ENCODE assay signal across 25 mouse cellular contexts in genomic region chr19:23904922-23905321, GRCm38 (mm10).
DNase-seq lines count a peak whose midpoint lies in the region; ATAC-seq and TF ChIP-seq lines count a peak whose summit lies in the region.
"Had no signal": no experiment of that assay in that cellular context is flagged by ENCODE, and none has a peak within 500 bp of the region (broad histone marks: within the 10 kb centered on the region; RNA-seq: fewer than 3 reads in every experiment).

No protein-coding gene starts in this region.

- H3K36me3 ChIP-seq in hindbrain, embryonic 13.5 days: no peaks in the 10 kb centered on the region
- H3K36me3 ChIP-seq in hindbrain, postnatal 0 days (ENCODE audit: insufficient read depth, low read length): no peaks in the 10 kb centered on the region
- no peaks in the 10 kb centered on the region for H3K36me3 ChIP-seq in midbrain, embryonic 13.5 days
- H3K36me3 ChIP-seq in midbrain, postnatal 0 days (ENCODE audit: insufficient read depth, low read length): no peaks in the 10 kb centered on the region
- H3K36me3 ChIP-seq in neural tube, embryonic 15.5 days: no peaks in the 10 kb centered on the region
- H3K36me3 ChIP-seq: embryonic facial prominence, embryonic 12.5 days; embryonic facial prominence, embryonic 15.5 days; forebrain, embryonic 12.5 days; heart, embryonic 10.5 days; heart, embryonic 13.5 days; intestine, embryonic 15.5 days had no signal

- no peak overlapping the region for H3K4me2 ChIP-seq in hindbrain, embryonic 13.5 days
- no peak overlapping the region for H3K4me2 ChIP-seq in hindbrain, postnatal 0 days (ENCODE audit: low read depth, low read length)
- H3K4me2 ChIP-seq in midbrain, embryonic 13.5 days (replicated peaks): no peak overlapping the region
- H3K4me2 ChIP-seq in midbrain, postnatal 0 days (ENCODE audit: low read depth, low read length, poor library complexity, severe bottlenecking): no peak overlapping the region
- H3K4me2 ChIP-seq in neural tube, embryonic 15.5 days: no peak overlapping the region
- H3K4me2 ChIP-seq: embryonic facial prominence, embryonic 12.5 days; embryonic facial prominence, embryonic 15.5 days; forebrain, embryonic 12.5 days; heart, embryonic 13.5 days; intestine, embryonic 15.5 days had no signal

- no peak for TF ChIP-seq CTCF in hindbrain, postnatal 0 days (IDR thresholded peaks at IDR 0.05; ENCODE audit: low read depth)
- no peak for TF ChIP-seq CTCF in midbrain, postnatal 0 days (IDR thresholded peaks at IDR 0.05)

- H3K4me1 ChIP-seq in hindbrain, embryonic 13.5 days (replicated peaks): peaks cover 44% of the 10 kb centered on the region
- no peaks in the 10 kb centered on the region for H3K4me1 ChIP-seq in hindbrain, postnatal 0 days (ENCODE audit: insufficient read depth, low read length)
- H3K4me1 ChIP-seq in midbrain, embryonic 13.5 days (replicated peaks): peaks cover 16% of the 10 kb centered on the region
- H3K4me1 ChIP-seq in midbrain, postnatal 0 days (ENCODE audit: insufficient read depth, low read length): no peaks in the 10 kb centered on the region
- H3K4me1 ChIP-seq in neural tube, embryonic 15.5 days: peaks cover 44% of the 10 kb centered on the region
- H3K4me1 ChIP-seq: embryonic facial prominence, embryonic 12.5 days; embryonic facial prominence, embryonic 15.5 days; heart, embryonic 13.5 days; intestine, embryonic 15.5 days had no signal

- 0 out of 2 replicates have a peak, but pooled peaks have one; percentile 21 for ATAC-seq in hindbrain, embryonic 13.5 days (ENCODE audit: low FRiP score)
- no peak for ATAC-seq in hindbrain, postnatal 0 days
- ATAC-seq in midbrain, embryonic 13.5 days: peak; percentile 48
- no peak for ATAC-seq in midbrain, postnatal 0 days (ENCODE audit: low FRiP score)
- no peak for ATAC-seq in neural tube, embryonic 15.5 days (ENCODE audit: low FRiP score)
- ATAC-seq in megakaryocyte progenitor cell, adult 5-6 weeks (replicated peaks; ENCODE audit: poor library complexity): no peak
- ATAC-seq: CD4-positive, CD25-positive, alpha-beta regulatory T cell, adult 4 months; forebrain, embryonic 16.5 days; intestine, embryonic 15.5 days had no signal

- H3K9me3 ChIP-seq in hindbrain, embryonic 13.5 days: no peaks in the 10 kb centered on the region
- H3K9me3 ChIP-seq in hindbrain, postnatal 0 days (ENCODE audit: low read length): no peaks in the 10 kb centered on the region
- no peaks in the 10 kb centered on the region for H3K9me3 ChIP-seq in midbrain, embryonic 13.5 days
- H3K9me3 ChIP-seq in midbrain, postnatal 0 days (ENCODE audit: low read length): no peaks in the 10 kb centered on the region
- H3K9me3 ChIP-seq in neural tube, embryonic 15.5 days (replicated peaks): no peaks in the 10 kb centered on the region
- H3K9me3 ChIP-seq: embryonic facial prominence, embryonic 12.5 days; embryonic facial prominence, embryonic 15.5 days; forebrain, embryonic 12.5 days; heart, embryonic 10.5 days; heart, embryonic 13.5 days; intestine, embryonic 15.5 days had no signal

- DNase-seq in hindbrain, postnatal 0 days (ENCODE audit: low spot score): no peak
- DNase-seq in midbrain, postnatal 0 days (ENCODE audit: low spot score): no peak
- DNase-seq: adrenal gland, adult 2 months; adrenal gland, postnatal 14 days; cerebellum, adult 11 months; cerebellum, adult 2 months; cerebellum, adult 9-11 months; cerebellum, postnatal 25 days; gastrocnemius, postnatal 10 days; gastrocnemius, postnatal 36 days; heart, adult 2 months; heart, postnatal 14 days; heart, postnatal 4 days had no signal

- H3K9ac ChIP-seq in hindbrain, embryonic 13.5 days: no peak overlapping the region; the same call in 1 of the 2 replicates
- no peak overlapping the region for H3K9ac ChIP-seq in hindbrain, postnatal 0 days (replicated peaks; ENCODE audit: low read length)
- H3K9ac ChIP-seq in midbrain, embryonic 13.5 days (replicated peaks): no peak overlapping the region
- H3K9ac ChIP-seq in midbrain, postnatal 0 days (replicated peaks; ENCODE audit: low read length, poor library complexity, severe bottlenecking): no peak overlapping the region
- no peak overlapping the region for H3K9ac ChIP-seq in neural tube, embryonic 15.5 days (replicated peaks)
- H3K9ac ChIP-seq: embryonic facial prominence, embryonic 12.5 days; embryonic facial prominence, embryonic 15.5 days; forebrain, embryonic 12.5 days; heart, embryonic 13.5 days; intestine, embryonic 15.5 days had no signal

- H3K4me3 ChIP-seq in hindbrain, embryonic 13.5 days: no peak overlapping the region
- H3K4me3 ChIP-seq in hindbrain, postnatal 0 days (ENCODE audit: low read length): no peak overlapping the region
- H3K4me3 ChIP-seq in midbrain, embryonic 13.5 days (replicated peaks): no peak overlapping the region
- no peak overlapping the region for H3K4me3 ChIP-seq in midbrain, postnatal 0 days (ENCODE audit: low read depth, low read length)
- no peak overlapping the region for H3K4me3 ChIP-seq in neural tube, embryonic 15.5 days (replicated peaks)
- H3K4me3 ChIP-seq: embryonic facial prominence, embryonic 12.5 days; embryonic facial prominence, embryonic 15.5 days; forebrain, embryonic 12.5 days; heart, adult 2 months; heart, embryonic 10.5 days; heart, embryonic 13.5 days; intestine, embryonic 15.5 days had no signal

- 66% methylated on average over 4 of the region's 4 CpGs for WGBS in hindbrain, embryonic 13.5 days
- WGBS in hindbrain, postnatal 0 days: 65% methylated on average over 4 of the region's 4 CpGs
- 66% methylated on average over 4 of the region's 4 CpGs for WGBS in midbrain, embryonic 13.5 days
- 71% methylated on average over 4 of the region's 4 CpGs for WGBS in midbrain, postnatal 0 days
- WGBS in neural tube, embryonic 15.5 days: 54% methylated on average over 4 of the region's 4 CpGs

- H3K27ac ChIP-seq in hindbrain, embryonic 13.5 days: peak overlapping the region; percentile 58
- H3K27ac ChIP-seq in hindbrain, postnatal 0 days: no peak overlapping the region
- no peak overlapping the region for H3K27ac ChIP-seq in midbrain, embryonic 13.5 days
- H3K27ac ChIP-seq in midbrain, postnatal 0 days (ENCODE audit: low read depth, low read length): no peak overlapping the region; the same call in 1 of the 2 replicates
- H3K27ac ChIP-seq in neural tube, embryonic 15.5 days (replicated peaks): peak overlapping the region; percentile 54; the same call in 1 of the 2 replicates
- H3K27ac ChIP-seq: embryonic facial prominence, embryonic 12.5 days; embryonic facial prominence, embryonic 15.5 days; forebrain, embryonic 12.5 days; heart, adult 2 months; heart, embryonic 10.5 days; heart, embryonic 13.5 days; intestine, embryonic 15.5 days had no signal

- H3K27me3 ChIP-seq in hindbrain, embryonic 13.5 days: no peaks in the 10 kb centered on the region
- H3K27me3 ChIP-seq in hindbrain, postnatal 0 days (ENCODE audit: insufficient read depth, low read length): no peaks in the 10 kb centered on the region
- peaks cover 7% of the 10 kb centered on the region; the same call in 1 of the 2 replicates for H3K27me3 ChIP-seq in midbrain, embryonic 13.5 days
- H3K27me3 ChIP-seq in midbrain, postnatal 0 days (ENCODE audit: insufficient read depth, low read length): no peaks in the 10 kb centered on the region
- H3K27me3 ChIP-seq in neural tube, embryonic 15.5 days (replicated peaks): no peaks in the 10 kb centered on the region
- H3K27me3 ChIP-seq: embryonic facial prominence, embryonic 15.5 days; intestine, embryonic 15.5 days had no signal

Comparison
In these comparisons a context has a peak if more than half of its experiments do, and no peak if none do; other contexts are left out.
1. ATAC-seq: peak in hindbrain, embryonic 13.5 days (single experiment) and midbrain, embryonic 13.5 days (single experiment); none in hindbrain, postnatal 0 days (single experiment), midbrain, postnatal 0 days (single experiment), neural tube, embryonic 15.5 days (single experiment) and megakaryocyte progenitor cell, adult 5-6 weeks (single experiment).
2. H3K27ac ChIP-seq: peak in hindbrain, embryonic 13.5 days (single experiment) and neural tube, embryonic 15.5 days (single experiment); none in hindbrain, postnatal 0 days (single experiment), midbrain, embryonic 13.5 days (single experiment) and midbrain, postnatal 0 days (single experiment).